Mouse (Mus musculus) lung, adult 2 months (tissue): Measurements from ENCODE around the gene Slamf9. TPM values are rescaled to one million over a fixed set of nuclear protein-coding genes. Genes with fewer than 3 reads are reported as not detected.

Experiments
- DNase-seq: peaks from one replicate; pipeline ENCODE4 v3.0.0; 2022
- H3K4me1 ChIP-seq: fragments of 200-500 bp; 2 replicates; pipeline ENCODE4 v1.6.1; 2011; ENCODE audit warnings: low read length; ENCODE audit not compliant: control insufficient read depth, insufficient read depth
- H3K4me3 ChIP-seq: fragments of 200-500 bp; replicated peaks from 2 replicates; pipeline ENCODE3; 2011; ENCODE audit warnings: low read depth, mild to moderate bottlenecking, control low read depth, low read length; ENCODE audit errors: extremely low read depth
- CTCF ChIP-seq: fragments of 200-500 bp; IDR thresholded peaks from 2 replicates; pipeline ENCODE4 v1.5.1; 2011; ENCODE audit warnings: mild to moderate bottlenecking, low read length, control low read depth; ENCODE audit not compliant: insufficient read depth
- POLR2A ChIP-seq: fragments of 200-500 bp; IDR thresholded peaks from 2 replicates; pipeline ENCODE4 v1.6.1; 2011; ENCODE audit warnings: low read depth, mild to moderate bottlenecking, control low read depth, low read length, borderline replicate concordance; ENCODE audit errors: extremely low read depth
- WGBS: fragments of 180-500 bp; shearing (Covaris S2); methylation state at CpG from one replicate; pipeline ENCODE4 v1.1.7; 2018; 5-methylcytosine and 5-hydroxymethylcytosine counted together
- polyA plus RNA-seq: library from polyadenylated mRNA; depleted of rRNA; stranded (reverse); fragments of >200 nt; gene quantifications from 2 replicates; pipeline ENCODE4 v1.2.3, GENCODE M21; 2012

Slamf9 gene
- polyA plus RNA-seq, 1 experiment: 15.2 TPM

- TF ChIP-seq POLR2A (no peak), CTCF (no peak)
- Histone ChIP-seq H3K4me3 (no peak overlapping the region), H3K4me1 (no peaks in the 10 kb centered on the region)
- no peak for DNase-seq
- WGBS: 64% methylated on average over 3 of the region's 3 CpGs
Measured at GRCm38 (mm10) chr1:172457196-172457595, 18.0 kb upstream of the Slamf9 start.

- 77% methylated on average over 3 of the region's 3 CpGs for WGBS
- no peak overlapping the region for H3K4me3 ChIP-seq
- no peaks in the 10 kb centered on the region for H3K4me1 ChIP-seq
- TF ChIP-seq CTCF: no peak
- TF ChIP-seq POLR2A: no peak
- no peak for DNase-seq
Measured at GRCm38 (mm10) chr1:172458041-172458440, 17.1 kb upstream of the Slamf9 start.

- DNase-seq: no peak
- WGBS: 47% methylated on average over 2 of the region's 2 CpGs
- TF ChIP-seq CTCF (no peak), POLR2A (no peak)
- no peak overlapping the region for H3K4me3 ChIP-seq
- no peaks in the 10 kb centered on the region for H3K4me1 ChIP-seq
Measured at GRCm38 (mm10) chr1:172461602-172462001, 13.6 kb upstream of the Slamf9 start.

GRCm38 (mm10) chr1:172462534-172462933, 12.6 kb upstream of the Slamf9 start:
- Histone ChIP-seq H3K4me1 (no peaks in the 10 kb centered on the region), H3K4me3 (no peak overlapping the region)
- TF ChIP-seq POLR2A (no peak), CTCF (no peak)
- 65% methylated on average over 3 of the region's 3 CpGs for WGBS
- no peak for DNase-seq

GRCm38 (mm10) chr1:172463387-172464333, 11.5 kb upstream of the Slamf9 start:
- TF ChIP-seq CTCF (no peak), POLR2A (no peak)
- H3K4me3 ChIP-seq: no peak overlapping the region
- 72% methylated on average over 16 of the region's 16 CpGs for WGBS

GRCm38 (mm10) chr1:172468301-172468877, 6.8 kb upstream of the Slamf9 start:
- TF ChIP-seq CTCF (no peak), POLR2A (no peak)
- no peak for DNase-seq
- 87% methylated on average over 11 of the region's 11 CpGs for WGBS
- Histone ChIP-seq H3K4me3 (no peak overlapping the region), H3K4me1 (no peaks in the 10 kb centered on the region)

More at GRCm38 (mm10) chr1:172463387-172464333, 11.5 kb upstream of the Slamf9 start:
- no peak for DNase-seq
- H3K4me1 ChIP-seq: no peaks in the 10 kb centered on the region

GRCm38 (mm10) chr1:172469373-172469772, 5.8 kb upstream of the Slamf9 start:
- Histone ChIP-seq H3K4me1 (no peaks in the 10 kb centered on the region), H3K4me3 (no peak overlapping the region)
- DNase-seq: no peak
- TF ChIP-seq POLR2A (no peak), CTCF (no peak)
- 35% methylated on average over 5 of the region's 5 CpGs for WGBS

- TF ChIP-seq CTCF: no peak
- TF ChIP-seq POLR2A: no peak
- H3K4me3 ChIP-seq: no peak overlapping the region
- H3K4me1 ChIP-seq: no peaks in the 10 kb centered on the region
- DNase-seq: no peak
- 35% methylated on average over 8 of the region's 8 CpGs for WGBS
Measured at GRCm38 (mm10) chr1:172469810-172470448, 5.2 kb upstream of the Slamf9 start.

GRCm38 (mm10) chr1:172472909-172473308, 2.2 kb upstream of the Slamf9 start:
- no peak overlapping the region for H3K4me3 ChIP-seq
- no peaks in the 10 kb centered on the region for H3K4me1 ChIP-seq
- no peak for DNase-seq
- TF ChIP-seq POLR2A (no peak), CTCF (no peak)
